Mouse (Mus musculus) ES-Bruce4 (cell line): ENCODE measurements around the gene Cyp24a1. TPM values are rescaled to one million over a fixed set of nuclear protein-coding genes. Genes with fewer than 3 reads are reported as not detected.

Experiments
- H3K27ac ChIP-seq: 2 replicates; pipeline ENCODE4 v1.5.1; 2012; ENCODE audit warnings: low read length, inconsistent platforms; ENCODE audit not compliant: insufficient read depth
- H3K27me3 ChIP-seq: 2 replicates; pipeline ENCODE4 v1.6.1; 2012; ENCODE audit warnings: mild to moderate bottlenecking, low read length, inconsistent platforms; ENCODE audit not compliant: control insufficient read depth, poor library complexity, insufficient read depth, severe bottlenecking
- H3K36me3 ChIP-seq: 2 replicates; pipeline ENCODE4 v1.6.1; 2012; ENCODE audit warnings: inconsistent platforms, mild to moderate bottlenecking, low read length, moderate library complexity; ENCODE audit not compliant: control insufficient read depth, poor library complexity, insufficient read depth, severe bottlenecking
- H3K4me1 ChIP-seq: one replicate; pipeline ENCODE4 v1.8.1; 2011; ENCODE audit warnings: low read length; ENCODE audit not compliant: control insufficient read depth, insufficient read depth
- H3K4me3 ChIP-seq: 2 replicates; pipeline ENCODE4 v1.5.1; 2011; ENCODE audit warnings: low read depth, mild to moderate bottlenecking, low read length
- H3K9ac ChIP-seq: 2 replicates; pipeline ENCODE4 v1.6.1; 2012; ENCODE audit warnings: low read depth, mild to moderate bottlenecking, inconsistent platforms; ENCODE audit not compliant: poor library complexity, severe bottlenecking
- H3K9me3 ChIP-seq: replicated peaks from 2 replicates; pipeline ENCODE4 v1.6.1; 2012; ENCODE audit warnings: mild to moderate bottlenecking, low read length, inconsistent platforms; ENCODE audit not compliant: control insufficient read depth, poor library complexity, insufficient read depth, severe bottlenecking
- CTCF ChIP-seq: IDR thresholded peaks from one replicate; pipeline ENCODE4 v1.8.1; 2011; ENCODE audit warnings: low read depth, low read length
- EP300 ChIP-seq: IDR thresholded peaks from 2 replicates; pipeline ENCODE4 v1.6.1; 2011; ENCODE audit warnings: low read depth, low read length; ENCODE audit not compliant: insufficient read depth
- POLR2A ChIP-seq: IDR thresholded peaks from one replicate; pipeline ENCODE4 v1.8.1; 2011; ENCODE audit warnings: low read length; ENCODE audit not compliant: insufficient read depth
- polyA plus RNA-seq: library from polyadenylated mRNA; stranded (reverse); fragments of >200 nt; gene quantifications from 2 replicates; pipeline ENCODE4 v1.2.4, GENCODE M21; 2011; ENCODE audit warnings: low read depth; ENCODE audit not compliant: missing spikeins, insufficient read depth, insufficient read length

Cyp24a1 gene
- polyA plus RNA-seq = not detected in 2 replicates

DNA sequence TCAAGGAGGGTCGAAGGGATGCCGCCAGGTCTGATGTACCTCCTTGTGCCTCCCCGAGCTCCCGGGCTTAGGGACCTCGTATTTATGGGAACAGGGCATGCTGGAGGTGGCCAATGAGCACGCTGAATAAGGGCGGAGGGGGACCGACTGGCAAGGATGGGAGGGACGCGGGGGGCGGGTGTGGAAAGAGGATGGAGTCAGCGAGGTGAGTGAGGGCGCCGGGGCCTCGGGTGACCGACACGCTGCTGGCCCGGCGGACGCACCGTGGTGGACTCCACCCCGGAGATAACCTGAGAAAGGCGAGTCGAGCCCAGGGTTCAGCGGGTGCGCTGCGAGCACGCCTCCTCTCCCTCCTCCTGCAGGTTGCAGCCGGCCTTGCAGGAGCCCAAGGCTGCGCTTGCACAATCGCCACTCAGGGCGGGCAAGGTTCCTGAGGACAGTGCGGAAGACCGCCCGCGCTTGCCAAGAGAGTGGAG, at the start of gene Cyp24a1:
Cyp24a1 (minus strand) TSS at position 55 of the 476 bp plus-strand sequence.
- H3K36me3 ChIP-seq = no peaks in the 10 kb centered on the region
- no peak for TF ChIP-seq POLR2A
- H3K27me3 ChIP-seq = peaks cover 19% of the 10 kb centered on the region
- no peak within 1 kb of the TSS for H3K27ac ChIP-seq
- no peaks in the 10 kb centered on the region for H3K9me3 ChIP-seq
- H3K4me3 ChIP-seq = peak within 1 kb of the TSS; percentile 26
- H3K4me1 ChIP-seq = no peaks in the 10 kb centered on the region
- 0 out of 2 replicates have a peak within 1 kb of the TSS, but pooled peaks have one; percentile 15 for H3K9ac ChIP-seq

DNA sequence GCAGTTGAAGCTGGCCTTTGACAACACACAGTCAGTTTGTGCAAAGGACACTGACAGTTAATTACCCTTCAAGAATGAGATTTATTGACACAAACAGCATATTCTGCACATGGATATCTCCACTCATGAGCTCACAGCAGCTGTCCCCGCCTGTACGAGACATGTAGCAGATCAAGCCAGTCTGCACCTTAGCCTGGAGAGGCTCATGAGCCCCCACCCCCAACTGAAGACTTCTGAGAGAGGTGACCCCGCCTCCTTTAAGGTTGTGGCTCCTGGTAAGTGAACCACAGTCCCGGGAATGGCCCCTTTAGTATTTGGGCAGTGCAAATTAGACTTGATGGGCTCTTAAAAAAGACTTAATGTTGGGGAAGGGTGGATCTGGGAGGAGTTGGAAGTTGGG, 48.8 kb upstream of the Cyp24a1 start:
- Histone ChIP-seq H3K9me3 (no peaks in the 10 kb centered on the region), H3K27ac (no peak overlapping the region), H3K27me3 (no peaks in the 10 kb centered on the region), H3K4me3 (no peak overlapping the region), H3K36me3 (no peaks in the 10 kb centered on the region), H3K4me1 (no peaks in the 10 kb centered on the region), H3K9ac (no peak overlapping the region)
- TF ChIP-seq EP300 (no peak), CTCF (no peak), POLR2A (no peak)

DNA sequence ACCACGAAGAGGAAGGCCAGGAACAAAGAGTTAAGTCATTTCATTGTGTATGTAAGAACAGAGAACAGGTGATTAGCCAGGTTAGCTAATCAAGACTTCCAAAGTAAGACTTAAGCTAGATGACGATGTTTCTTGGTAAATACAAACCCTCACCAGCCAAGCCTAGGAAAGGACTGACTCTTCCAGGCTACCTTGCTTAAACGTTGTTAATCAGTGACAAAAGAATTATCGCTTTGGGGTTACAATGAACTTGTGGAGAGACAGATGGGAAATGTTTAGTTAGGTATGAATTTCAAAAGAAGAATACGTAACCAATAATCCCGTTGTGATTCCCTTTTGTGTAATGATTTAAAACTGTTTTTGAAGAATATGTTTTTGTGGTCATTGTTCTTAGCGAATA, 48.0 kb upstream of the Cyp24a1 start:
- H3K9me3 ChIP-seq = no peaks in the 10 kb centered on the region
- H3K4me1 ChIP-seq = no peaks in the 10 kb centered on the region
- no peaks in the 10 kb centered on the region for H3K27me3 ChIP-seq
- no peak overlapping the region for H3K4me3 ChIP-seq
- no peaks in the 10 kb centered on the region for H3K36me3 ChIP-seq
- no peak overlapping the region for H3K27ac ChIP-seq
- H3K9ac ChIP-seq = no peak overlapping the region
- TF ChIP-seq EP300 (no peak), POLR2A (no peak), CTCF (no peak)

DNA sequence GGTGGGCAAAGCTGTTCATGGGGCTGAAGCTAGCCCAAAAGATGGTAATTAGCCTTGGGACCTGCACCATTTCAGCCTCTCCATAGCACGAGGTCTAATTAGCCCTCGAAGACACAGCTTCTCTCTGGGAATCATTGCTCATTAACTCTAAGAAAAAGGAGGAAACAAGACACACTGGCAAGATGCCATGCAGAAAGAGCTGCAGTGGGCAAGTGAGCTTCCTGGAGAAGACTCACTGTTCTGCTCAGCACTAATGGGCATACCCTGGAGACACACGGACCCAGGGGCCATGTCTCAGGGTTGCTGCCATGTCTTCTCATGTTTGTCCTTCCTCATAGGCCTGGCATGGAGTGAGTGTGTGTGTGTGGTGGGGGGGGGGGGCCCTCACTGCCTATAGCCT, 47.2 kb upstream of the Cyp24a1 start:
- TF ChIP-seq EP300 = no peak
- no peak for TF ChIP-seq POLR2A
- TF ChIP-seq CTCF = no peak

DNA sequence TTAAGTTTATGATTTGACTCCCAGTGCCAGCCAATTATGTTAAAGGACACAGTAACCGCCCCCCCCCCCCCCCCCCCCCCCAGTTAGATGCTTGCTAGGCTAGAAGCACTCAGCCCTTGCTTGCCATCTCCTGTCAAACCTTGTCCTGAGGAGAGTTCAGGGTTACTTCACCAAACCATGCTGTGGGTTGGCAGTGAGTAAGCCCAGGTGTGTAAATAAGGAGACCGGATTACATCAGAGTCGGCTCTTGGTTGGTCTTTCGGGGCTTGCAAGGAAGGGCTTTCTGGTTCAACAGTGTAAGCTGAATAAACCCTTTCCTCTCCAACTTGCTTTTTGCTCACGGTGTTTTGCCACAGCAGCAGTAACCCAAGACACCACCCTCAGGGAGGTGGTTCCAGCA, 46.7 kb upstream of the Cyp24a1 start:
- Histone ChIP-seq H3K27me3 (no peaks in the 10 kb centered on the region), H3K4me1 (no peaks in the 10 kb centered on the region), H3K36me3 (no peaks in the 10 kb centered on the region), H3K4me3 (no peak overlapping the region), H3K9ac (no peak overlapping the region), H3K27ac (no peak overlapping the region), H3K9me3 (no peaks in the 10 kb centered on the region)
- TF ChIP-seq EP300 = no peak
- TF ChIP-seq CTCF = no peak
- TF ChIP-seq POLR2A = no peak

More for the DNA sequence above, 47.2 kb upstream of the Cyp24a1 start:
- Histone ChIP-seq H3K27ac (no peak overlapping the region), H3K9me3 (no peaks in the 10 kb centered on the region), H3K4me3 (no peak overlapping the region), H3K27me3 (no peaks in the 10 kb centered on the region), H3K4me1 (no peaks in the 10 kb centered on the region), H3K36me3 (no peaks in the 10 kb centered on the region), H3K9ac (no peak overlapping the region)

DNA sequence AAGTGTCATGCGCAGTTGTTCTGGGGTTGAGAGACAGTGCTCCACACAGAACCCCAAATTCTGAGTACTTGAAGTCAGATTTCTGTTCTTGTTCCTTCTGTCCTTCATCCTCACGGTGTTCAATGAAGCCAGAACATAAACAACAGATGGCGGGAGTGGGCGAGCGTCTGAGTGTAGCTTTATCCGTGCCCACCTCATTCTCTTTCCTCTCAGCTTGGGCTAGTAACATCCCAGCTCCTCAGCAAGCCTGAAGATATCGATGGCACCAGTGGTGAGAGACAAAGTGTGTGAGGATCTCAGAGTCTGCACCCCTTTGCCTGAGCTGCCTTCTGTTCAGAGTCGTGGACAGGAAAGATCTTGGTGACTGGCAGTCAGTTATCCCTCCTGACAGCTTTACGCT, 42.3 kb upstream of the Cyp24a1 start:
- no peaks in the 10 kb centered on the region for H3K36me3 ChIP-seq
- H3K4me3 ChIP-seq = no peak overlapping the region
- no peaks in the 10 kb centered on the region for H3K9me3 ChIP-seq
- H3K27ac ChIP-seq = no peak overlapping the region
- no peaks in the 10 kb centered on the region for H3K4me1 ChIP-seq
- no peaks in the 10 kb centered on the region for H3K27me3 ChIP-seq
- H3K9ac ChIP-seq = no peak overlapping the region
- TF ChIP-seq CTCF (no peak), POLR2A (no peak), EP300 (no peak)

DNA sequence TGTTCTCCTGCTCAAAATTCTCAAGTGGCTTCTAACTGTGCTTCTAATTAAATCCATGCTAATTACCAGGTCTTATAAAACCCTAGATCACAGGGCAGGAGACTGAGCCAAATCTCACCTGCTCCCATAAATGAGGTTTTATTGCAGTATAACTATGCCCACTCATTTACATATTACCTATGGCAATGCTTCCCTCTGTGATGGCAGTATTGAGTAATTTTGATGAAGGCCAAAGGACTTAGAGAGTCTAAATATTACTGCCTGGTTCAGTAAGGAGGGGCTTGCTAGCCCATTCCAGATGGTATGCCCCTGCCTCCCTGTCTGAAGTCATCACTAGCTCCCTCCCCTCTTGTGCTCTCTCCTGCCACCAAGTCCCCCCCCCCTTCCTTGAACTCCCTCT, 38.9 kb upstream of the Cyp24a1 start:
- Histone ChIP-seq H3K4me1 (no peaks in the 10 kb centered on the region), H3K36me3 (no peaks in the 10 kb centered on the region), H3K27me3 (no peaks in the 10 kb centered on the region), H3K4me3 (no peak overlapping the region), H3K27ac (no peak overlapping the region), H3K9ac (no peak overlapping the region), H3K9me3 (no peaks in the 10 kb centered on the region)
- TF ChIP-seq CTCF = no peak
- TF ChIP-seq EP300 = no peak
- TF ChIP-seq POLR2A = no peak
